Mouse (Mus musculus): ENCODE results near the gene S1pr5.

GRCm38 (mm10) chr9:21197981-21198380, 50.3 kb downstream of the S1pr5 start:
- TF ChIP-seq EP300 (IDR thresholded peaks at IDR 0.05) = no peak
- TF ChIP-seq CTCF (IDR thresholded peaks at IDR 0.05) = no peak

All from lung, postnatal 0 days (tissue).